Mouse (Mus musculus): Measurements from ENCODE around the gene Dpep3. TPM values are rescaled to one million over a fixed set of nuclear protein-coding genes. Genes with fewer than 3 reads are reported as not detected.
"Not testable (repeated sequence)": the region's sequence is repeated elsewhere in the genome, so short reads cannot be mapped to it uniquely, and the experiment has no call there.

Gene Dpep3
- polyA plus RNA-seq (2015; fragmentation: Nextera tagmentation; extraction: Ambion mirVana) = not detected in 2 replicates

DNA sequence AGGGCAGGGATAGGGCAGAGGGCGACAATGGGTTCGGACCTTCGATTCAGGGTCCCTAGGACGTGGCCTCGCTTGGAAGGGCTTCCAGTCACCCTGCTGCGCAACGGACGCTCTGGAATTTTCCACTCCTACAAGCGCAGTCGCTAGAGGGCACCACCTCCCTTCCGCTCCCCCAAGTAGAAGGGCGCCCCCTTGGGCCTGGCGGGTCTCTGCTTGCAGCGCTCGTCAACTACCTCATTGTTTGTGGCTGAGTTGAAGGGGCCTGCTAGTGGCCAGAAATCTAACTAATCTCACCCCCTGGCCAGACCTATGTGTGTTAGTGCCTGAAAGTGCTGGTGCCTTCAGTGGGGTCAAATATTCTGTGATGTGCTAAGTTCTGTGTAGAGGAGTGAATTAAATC is at the start of gene Dpep3:
Gene Dpep3 (minus strand): TSS at position 105 of the 400 bp plus-strand sequence.
- H3K9ac ChIP-seq = no peak within 1 kb of the TSS
- H3K4me3 ChIP-seq = no peak within 1 kb of the TSS
- no peak within 1 kb of the TSS for H3K27ac ChIP-seq (replicated peaks)
- 93% methylated on average over 15 of the region's 15 CpGs for WGBS
- no peaks in the 10 kb centered on the region for H3K4me1 ChIP-seq (replicated peaks)
- H3K27me3 ChIP-seq = no peaks in the 10 kb centered on the region
- H3K4me2 ChIP-seq = no peak within 1 kb of the TSS
- ATAC-seq (ENCODE audit: low FRiP score, low read depth) = no peak
- H3K36me3 ChIP-seq = no peaks in the 10 kb centered on the region
- no peaks in the 10 kb centered on the region for H3K9me3 ChIP-seq

DNA sequence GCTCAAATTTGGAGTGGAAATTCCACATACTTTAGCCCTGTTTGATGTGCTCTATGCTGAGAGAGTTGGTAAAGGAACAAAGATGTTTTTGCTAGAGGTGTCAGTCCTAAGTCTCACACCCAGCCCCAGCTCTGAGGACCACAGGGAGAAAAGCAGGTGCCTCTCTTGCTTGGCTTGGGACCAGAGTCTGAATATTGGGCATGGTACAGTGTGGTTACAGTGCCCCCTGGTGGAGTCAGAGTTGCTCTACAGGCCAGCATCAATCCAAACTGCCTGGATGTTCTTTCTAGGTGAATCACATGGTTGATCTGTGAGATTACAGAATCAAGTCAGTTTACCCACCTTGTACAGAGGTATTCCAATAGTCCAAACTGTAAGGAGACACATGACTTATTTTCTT is 43.3 kb upstream of the Dpep3 start:
- no peaks in the 10 kb centered on the region for H3K4me1 ChIP-seq (replicated peaks)
- H3K27me3 ChIP-seq = no peaks in the 10 kb centered on the region
- H3K9ac ChIP-seq = no peak overlapping the region
- H3K27ac ChIP-seq (replicated peaks) = no peak overlapping the region
- H3K4me3 ChIP-seq = no peak overlapping the region
- H3K4me2 ChIP-seq = no peak overlapping the region
- ATAC-seq (ENCODE audit: low FRiP score, low read depth) = peak; percentile 61; the same call in 1 of the 2 replicates
- H3K36me3 ChIP-seq = peaks cover 8% of the 10 kb centered on the region; the same call in 1 of the 2 replicates
- H3K9me3 ChIP-seq = no peaks in the 10 kb centered on the region

DNA sequence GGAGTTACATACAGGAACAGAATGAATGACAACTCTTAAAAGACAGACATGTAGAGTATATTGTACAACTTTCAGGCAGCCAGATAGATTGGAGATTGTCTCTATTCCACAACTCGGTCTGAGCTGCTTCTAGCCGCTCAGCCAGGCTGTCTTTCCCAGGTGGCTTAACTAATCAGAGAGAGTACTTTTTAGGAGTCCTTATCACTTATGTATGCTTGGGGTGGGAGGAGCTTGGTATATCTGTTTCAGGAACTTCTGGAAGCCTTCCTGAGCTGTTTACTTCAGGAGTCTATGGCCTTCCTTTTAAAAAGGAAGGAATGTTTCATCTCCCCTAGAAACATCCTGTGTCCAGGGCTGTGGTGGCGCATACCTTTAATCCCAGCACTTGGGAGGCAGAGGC is 38.8 kb upstream of the Dpep3 start:
- Histone ChIP-seq H3K9me3 (no peaks in the 10 kb centered on the region), H3K9ac (no peak overlapping the region), H3K4me3 (no peak overlapping the region), H3K27me3 (no peaks in the 10 kb centered on the region), H3K27ac (replicated peaks) (no peak overlapping the region), H3K36me3 (peaks cover 16% of the 10 kb centered on the region; the same call in 1 of the 2 replicates), H3K4me2 (no peak overlapping the region), H3K4me1 (replicated peaks) (no peaks in the 10 kb centered on the region)
- 91% methylated on average over 3 of the region's 3 CpGs for WGBS
- no peak for ATAC-seq (ENCODE audit: low FRiP score, low read depth)

DNA sequence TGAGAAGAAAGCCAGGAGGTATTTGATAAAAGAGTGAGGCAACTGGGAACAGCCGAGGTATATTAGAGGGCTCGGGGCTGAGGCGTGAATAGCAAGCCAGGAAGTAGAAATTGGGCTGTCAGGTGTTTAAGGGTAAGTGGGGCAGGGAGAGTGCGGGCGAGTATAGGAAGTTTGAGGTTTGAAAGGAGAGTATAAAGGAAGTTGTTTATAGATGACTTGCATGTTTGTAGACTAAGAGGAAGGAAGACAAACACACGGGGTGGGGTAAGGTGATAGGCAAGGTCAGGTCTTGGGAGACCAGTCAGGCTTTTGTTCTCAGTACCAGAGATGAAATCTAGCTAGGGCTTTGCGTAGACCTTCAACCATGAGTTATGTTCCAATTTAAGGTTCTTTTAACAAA is 37.9 kb upstream of the Dpep3 start:
- Histone ChIP-seq H3K36me3 (peaks cover 16% of the 10 kb centered on the region; the same call in 1 of the 2 replicates), H3K4me3 (no peak overlapping the region), H3K9me3 (no peaks in the 10 kb centered on the region), H3K27ac (replicated peaks) (no peak overlapping the region), H3K27me3 (no peaks in the 10 kb centered on the region), H3K9ac (no peak overlapping the region), H3K4me1 (replicated peaks) (peaks cover 1% of the 10 kb centered on the region), H3K4me2 (no peak overlapping the region)
- ATAC-seq (ENCODE audit: low FRiP score, low read depth) = no peak
- 94% methylated on average over 7 of the region's 7 CpGs for WGBS

DNA sequence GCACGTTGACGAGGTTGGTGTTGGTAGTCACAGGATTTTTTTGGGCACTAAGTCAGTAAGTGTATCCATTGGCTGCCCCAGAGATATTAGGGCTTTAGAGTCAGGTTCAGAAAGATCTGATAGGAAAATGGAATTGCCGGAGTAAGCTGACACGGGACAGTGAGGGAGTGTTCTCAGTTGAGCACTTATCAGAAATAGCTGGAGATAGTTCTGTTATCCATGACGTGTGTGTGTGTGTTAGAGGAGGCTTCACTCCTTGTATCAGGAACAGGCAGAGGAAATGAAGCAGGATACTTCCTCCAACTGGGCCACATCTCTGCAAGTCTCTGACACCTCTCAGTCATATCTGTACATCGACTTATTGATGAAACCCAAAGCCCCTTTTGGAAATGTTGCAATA is 37.1 kb upstream of the Dpep3 start:
- H3K27me3 ChIP-seq = no peaks in the 10 kb centered on the region
- H3K9me3 ChIP-seq = no peaks in the 10 kb centered on the region
- no peak for ATAC-seq (ENCODE audit: low FRiP score, low read depth)
- no peak overlapping the region for H3K4me2 ChIP-seq
- 92% methylated on average over 6 of the region's 6 CpGs for WGBS
- H3K4me3 ChIP-seq = no peak overlapping the region
- no peak overlapping the region for H3K9ac ChIP-seq
- H3K4me1 ChIP-seq (replicated peaks) = peaks cover 6% of the 10 kb centered on the region
- H3K36me3 ChIP-seq = peaks cover 16% of the 10 kb centered on the region; the same call in 1 of the 2 replicates
- H3K27ac ChIP-seq (replicated peaks) = no peak overlapping the region

DNA sequence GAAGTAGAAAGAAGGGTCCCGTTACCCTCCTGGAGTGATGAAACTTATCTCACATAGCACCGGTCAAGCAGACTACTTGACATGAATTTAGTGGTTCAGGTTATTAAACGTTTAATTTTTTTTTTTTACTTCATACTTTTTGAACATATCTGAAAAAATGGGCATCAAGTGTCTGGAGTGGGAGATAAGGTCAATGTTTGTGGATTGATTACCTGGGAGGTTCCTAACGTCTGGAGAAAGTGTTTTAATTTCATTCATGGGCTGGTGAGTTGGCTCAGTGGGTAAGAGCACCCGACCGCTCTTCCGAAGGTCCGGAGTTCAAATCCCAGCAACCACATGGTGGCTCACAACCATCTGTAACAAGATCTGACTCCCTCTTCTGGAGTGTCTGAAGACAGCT is 33.0 kb upstream of the Dpep3 start:
- H3K36me3 ChIP-seq = peaks cover 15% of the 10 kb centered on the region; the same call in 1 of the 2 replicates
- H3K4me3 ChIP-seq = peak overlapping the region; percentile 86
- H3K4me1 ChIP-seq (replicated peaks) = peaks cover 19% of the 10 kb centered on the region
- not testable (repeated sequence) for H3K9ac ChIP-seq; H3K27ac ChIP-seq (replicated peaks); H3K27me3 ChIP-seq; ATAC-seq (ENCODE audit: low FRiP score, low read depth); H3K9me3 ChIP-seq
- 84% methylated on average over 8 of the region's 8 CpGs for WGBS
- peak overlapping the region; percentile 94 for H3K4me2 ChIP-seq

DNA sequence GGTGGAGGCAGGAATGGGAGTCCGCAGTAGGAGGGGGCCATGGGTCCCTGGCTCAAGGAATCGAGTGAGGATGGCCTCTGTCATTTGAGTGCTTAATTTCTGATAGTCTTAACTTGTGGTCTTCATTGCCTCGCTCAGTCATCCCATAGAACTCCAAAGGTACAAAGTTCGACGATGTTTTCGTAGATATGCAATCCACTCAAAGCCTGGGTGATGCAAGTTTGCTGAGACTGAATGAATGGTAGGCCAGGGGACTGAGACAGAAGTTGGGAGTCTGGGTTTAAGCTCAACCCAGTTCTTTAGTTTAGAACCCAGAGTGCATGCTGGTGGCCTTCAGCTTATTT is 32.4 kb upstream of the Dpep3 start, which contains the start of gene Ddx28:
Gene Ddx28 (minus strand): TSS at position 240 of the 344 bp plus-strand sequence.
- Histone ChIP-seq H3K9me3 (no peaks in the 10 kb centered on the region), H3K4me3 (peak within 1 kb of the TSS; percentile 86), H3K9ac (peak within 1 kb of the TSS; percentile 88), H3K36me3 (peaks cover 12% of the 10 kb centered on the region; the same call in 1 of the 2 replicates), H3K27ac (replicated peaks) (peak within 1 kb of the TSS; percentile 78), H3K4me1 (replicated peaks) (peaks cover 19% of the 10 kb centered on the region), H3K4me2 (peak within 1 kb of the TSS; percentile 94), H3K27me3 (no peaks in the 10 kb centered on the region)
- 0 out of 2 replicates have a peak, but pooled peaks have one; percentile 23 for ATAC-seq (ENCODE audit: low FRiP score, low read depth)
- 2% methylated on average over 6 of the region's 6 CpGs for WGBS

DNA sequence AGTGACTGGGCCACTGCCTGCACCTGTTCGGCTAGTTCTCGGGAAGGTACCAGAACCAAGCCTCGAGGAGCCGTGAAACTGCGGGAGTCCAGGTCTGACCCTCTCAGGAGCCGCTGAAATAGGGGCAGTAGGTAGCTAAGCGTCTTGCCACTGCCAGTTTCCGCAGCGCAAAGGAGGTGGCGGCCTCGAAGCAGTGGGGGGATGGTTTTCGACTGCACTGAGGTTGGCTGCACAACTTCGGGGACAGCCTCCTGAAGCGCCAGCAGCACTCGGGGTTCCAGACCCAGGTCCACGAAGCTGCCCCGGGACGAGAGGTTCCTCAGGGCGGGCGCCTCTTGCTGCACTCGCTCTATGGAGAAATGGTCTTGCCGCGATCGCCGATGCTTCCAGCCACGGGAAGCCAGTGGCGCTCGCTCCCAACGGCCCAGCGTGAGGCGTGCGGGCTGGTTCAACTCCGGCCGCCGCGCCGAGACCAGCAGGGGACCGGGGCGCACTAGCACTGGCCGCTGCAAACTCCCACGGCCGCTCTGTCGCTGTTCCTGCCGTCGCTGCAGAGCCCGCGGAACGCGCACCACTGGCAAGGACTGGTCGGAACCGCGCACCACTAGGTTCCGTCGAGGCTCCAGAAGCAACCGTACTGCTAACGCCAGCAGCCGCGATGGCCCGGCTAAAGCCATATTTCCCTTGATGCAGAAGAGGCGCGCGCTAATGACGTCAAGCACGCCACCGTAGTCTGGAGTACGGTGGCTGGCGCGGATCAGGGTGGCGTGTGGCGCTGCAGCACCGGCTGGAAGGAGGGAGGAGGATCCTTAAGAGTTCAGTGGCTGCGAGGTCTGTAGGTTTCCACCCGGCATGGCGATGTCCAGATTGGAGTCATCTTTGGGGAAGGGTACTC is 31.8 kb upstream of the Dpep3 start:
- Histone ChIP-seq H3K9ac (peak overlapping the region; percentile 88), H3K36me3 (peaks cover 8% of the 10 kb centered on the region; the same call in 1 of the 2 replicates), H3K4me2 (peak overlapping the region; percentile 94), H3K4me3 (peak overlapping the region; percentile 86), H3K4me1 (replicated peaks) (peaks cover 19% of the 10 kb centered on the region), H3K9me3 (no peaks in the 10 kb centered on the region), H3K27me3 (no peaks in the 10 kb centered on the region), H3K27ac (replicated peaks) (peak overlapping the region; percentile 78)
- 2% methylated on average over 74 of the region's 74 CpGs for WGBS
- peak; percentile 95 for ATAC-seq (ENCODE audit: low FRiP score, low read depth)

DNA sequence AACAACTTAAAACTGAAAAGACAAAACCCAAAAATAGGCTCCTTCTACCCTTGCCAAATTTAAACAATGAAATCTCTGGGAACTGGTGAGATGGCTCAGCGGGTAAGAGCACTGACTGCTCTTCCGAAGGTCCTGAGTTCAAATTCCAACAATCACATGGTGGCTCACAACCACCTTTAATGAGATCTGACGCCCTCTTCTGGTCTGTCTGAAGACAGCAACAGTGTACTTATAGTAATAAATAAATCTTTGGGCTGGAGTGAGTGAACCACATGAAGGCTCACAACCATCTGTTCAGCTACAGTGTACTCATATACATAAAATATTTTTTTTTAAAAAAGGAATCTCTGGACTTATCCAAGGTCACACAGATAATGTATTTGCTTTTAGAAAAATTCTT is 28.7 kb upstream of the Dpep3 start:
- H3K4me1 ChIP-seq (replicated peaks) = peaks cover 19% of the 10 kb centered on the region
- H3K27me3 ChIP-seq; H3K4me2 ChIP-seq; H3K27ac ChIP-seq (replicated peaks); H3K36me3 ChIP-seq; H3K4me3 ChIP-seq; H3K9ac ChIP-seq; H3K9me3 ChIP-seq; ATAC-seq (ENCODE audit: low FRiP score, low read depth): not testable (repeated sequence)
- WGBS = 59% methylated on average over 3 of the region's 3 CpGs

DNA sequence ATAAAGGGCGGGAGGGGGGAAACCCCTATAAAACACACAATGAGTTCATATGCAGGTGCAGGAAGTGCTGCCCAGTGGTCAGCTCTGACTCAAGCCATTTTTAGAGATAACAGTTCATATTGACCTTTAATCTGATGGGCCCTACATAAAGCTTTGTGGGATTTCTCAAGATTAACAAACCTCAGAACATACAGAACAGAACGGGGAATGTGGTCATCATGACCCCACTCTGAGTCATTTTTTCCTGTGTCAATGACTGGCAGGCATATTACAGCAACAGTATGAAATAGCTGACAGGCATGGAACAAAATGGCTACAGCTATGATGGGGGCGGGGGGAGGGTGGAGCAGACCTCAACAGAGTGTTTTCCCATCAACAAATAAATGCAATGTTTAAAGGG is 27.9 kb upstream of the Dpep3 start:
- WGBS = 84% methylated on average over 3 of the region's 3 CpGs
- Histone ChIP-seq H3K9me3 (no peaks in the 10 kb centered on the region), H3K4me1 (replicated peaks) (peaks cover 18% of the 10 kb centered on the region), H3K36me3 (peaks cover 5% of the 10 kb centered on the region; the same call in 1 of the 2 replicates), H3K27me3 (no peaks in the 10 kb centered on the region), H3K9ac (no peak overlapping the region), H3K4me2 (no peak overlapping the region), H3K4me3 (no peak overlapping the region), H3K27ac (replicated peaks) (no peak overlapping the region)
- ATAC-seq (ENCODE audit: low FRiP score, low read depth) = no peak

DNA sequence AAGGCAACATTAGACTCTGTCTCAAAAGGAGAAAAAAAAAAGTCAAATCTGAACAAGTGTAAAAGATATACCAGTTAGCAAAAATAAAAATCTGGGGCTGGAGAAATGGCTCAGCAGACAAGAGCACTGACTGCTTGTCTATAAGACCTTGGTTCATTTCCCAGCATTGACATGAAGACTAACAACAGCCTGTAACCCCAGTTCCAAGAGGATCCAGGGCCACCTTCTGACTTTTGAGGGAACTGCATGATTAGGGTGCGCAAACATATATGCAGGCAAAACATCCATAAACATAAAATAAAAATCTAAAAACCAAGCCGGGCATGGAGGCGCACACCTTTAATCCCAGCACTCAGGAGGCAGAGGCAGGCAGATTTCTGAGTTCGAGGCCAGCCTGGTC is 27.2 kb upstream of the Dpep3 start:
- H3K27me3 ChIP-seq = no peaks in the 10 kb centered on the region
- no peak overlapping the region for H3K27ac ChIP-seq (replicated peaks)
- H3K36me3 ChIP-seq = peaks cover 5% of the 10 kb centered on the region; the same call in 1 of the 2 replicates
- 90% methylated on average over 4 of the region's 4 CpGs for WGBS
- peaks cover 13% of the 10 kb centered on the region for H3K4me1 ChIP-seq (replicated peaks)
- H3K9ac ChIP-seq = no peak overlapping the region
- ATAC-seq (ENCODE audit: low FRiP score, low read depth) = no peak
- no peak overlapping the region for H3K4me2 ChIP-seq
- H3K4me3 ChIP-seq = no peak overlapping the region
- no peaks in the 10 kb centered on the region for H3K9me3 ChIP-seq

DNA sequence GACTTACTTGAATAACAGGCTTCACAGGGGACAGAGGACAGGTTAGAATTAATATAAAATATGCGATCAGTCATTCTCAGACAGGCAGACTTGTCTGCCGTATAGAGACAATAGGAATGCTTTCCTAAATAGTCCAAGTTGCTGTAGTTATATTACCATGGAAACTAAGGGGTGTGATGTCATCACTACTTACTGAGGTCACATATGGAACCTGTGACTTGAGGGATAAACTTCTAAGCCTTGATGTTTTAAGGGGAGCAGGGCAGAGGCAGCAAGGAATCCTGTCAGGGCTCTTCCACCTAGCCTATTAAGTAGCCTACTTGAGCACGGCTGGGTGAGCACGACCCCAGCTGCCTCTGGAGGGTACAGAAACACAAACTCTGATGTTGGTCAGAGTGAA is 26.6 kb upstream of the Dpep3 start, which contains the start of gene Dpep2nb:
Gene Dpep2nb (minus strand): TSS at position 101 of the 400 bp plus-strand sequence.
- H3K9ac ChIP-seq = no peak within 1 kb of the TSS
- H3K4me1 ChIP-seq (replicated peaks) = peaks cover 13% of the 10 kb centered on the region
- no peak within 1 kb of the TSS for H3K4me3 ChIP-seq
- peaks cover 5% of the 10 kb centered on the region; the same call in 1 of the 2 replicates for H3K36me3 ChIP-seq
- no peaks in the 10 kb centered on the region for H3K9me3 ChIP-seq
- no peak for ATAC-seq (ENCODE audit: low FRiP score, low read depth)
- no peaks in the 10 kb centered on the region for H3K27me3 ChIP-seq
- H3K4me2 ChIP-seq = no peak within 1 kb of the TSS
- no peak within 1 kb of the TSS for H3K27ac ChIP-seq (replicated peaks)
- WGBS = 77% methylated on average over 4 of the region's 4 CpGs
